Mouse (Mus musculus): ENCODE measurements at regions not wholly inside any gene's neighbourhood (a gene's known extent, or its start where the extent isn't known, plus 50 kb on each side); places are given as distances from the start of the nearest gene placed in this dataset.

DNA sequence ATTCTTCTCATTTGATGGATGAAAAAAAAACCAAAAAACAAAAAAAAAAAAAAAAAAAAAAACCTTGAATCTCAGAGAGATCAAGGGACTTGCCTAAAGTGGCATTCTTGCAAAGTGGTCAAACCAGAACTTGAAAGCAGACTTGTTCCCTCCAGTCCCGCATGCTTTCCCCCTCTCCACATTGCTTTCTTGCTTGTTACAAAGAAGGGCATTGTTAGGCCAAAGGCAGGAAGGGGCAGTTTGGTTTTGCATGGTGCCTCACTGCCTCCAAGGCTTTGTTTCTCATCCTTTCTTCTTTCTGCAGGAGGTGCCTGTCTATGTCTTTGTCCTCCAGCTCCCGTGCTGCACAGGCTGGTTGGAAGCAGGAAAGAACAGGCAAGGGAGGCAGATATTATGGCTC is 356.2 kb upstream of the Tenm4 start:
- no peak for DNase-seq (ENCODE audit: low spot score)

DNA sequence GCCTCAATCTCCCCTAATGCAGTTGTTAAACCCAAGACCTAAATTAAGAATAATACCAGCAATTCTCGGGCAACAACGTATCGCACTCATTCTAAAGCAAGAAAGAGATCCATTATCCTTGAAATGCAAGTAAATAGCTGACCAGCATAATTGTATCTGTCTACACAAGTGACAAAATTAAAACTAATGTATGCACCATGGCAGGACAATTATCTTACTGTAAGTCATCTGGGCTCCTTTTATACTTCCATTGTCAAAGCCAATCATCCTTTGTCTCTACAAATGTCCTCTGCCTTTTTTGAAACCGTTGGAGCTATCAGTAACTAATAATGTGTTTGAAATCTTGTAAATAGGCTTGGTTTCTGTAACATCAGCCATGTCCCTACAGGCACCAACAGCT is 347.5 kb upstream of the Tenm4 start:
- no peak for DNase-seq (ENCODE audit: low spot score)

DNA sequence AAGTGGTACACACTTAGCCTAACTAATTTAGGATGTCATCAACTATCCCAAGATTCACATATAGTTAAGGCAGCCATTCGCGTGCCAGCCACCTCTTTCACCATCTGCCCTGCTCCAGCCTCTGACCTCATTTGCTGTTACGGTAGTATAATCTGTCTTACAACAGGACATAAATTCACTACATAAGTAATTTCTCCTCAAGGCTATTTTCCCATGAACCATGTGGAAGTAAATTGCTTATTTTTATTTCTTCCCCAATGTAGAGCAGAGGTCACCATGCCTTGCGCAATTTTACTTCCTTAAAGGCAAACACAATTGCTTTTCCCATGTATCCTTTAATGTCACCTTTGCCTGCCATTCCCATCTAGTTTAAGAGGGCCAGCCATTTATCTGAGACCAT is 341.2 kb upstream of the Tenm4 start:
- no peak for DNase-seq (ENCODE audit: low spot score)

DNA sequence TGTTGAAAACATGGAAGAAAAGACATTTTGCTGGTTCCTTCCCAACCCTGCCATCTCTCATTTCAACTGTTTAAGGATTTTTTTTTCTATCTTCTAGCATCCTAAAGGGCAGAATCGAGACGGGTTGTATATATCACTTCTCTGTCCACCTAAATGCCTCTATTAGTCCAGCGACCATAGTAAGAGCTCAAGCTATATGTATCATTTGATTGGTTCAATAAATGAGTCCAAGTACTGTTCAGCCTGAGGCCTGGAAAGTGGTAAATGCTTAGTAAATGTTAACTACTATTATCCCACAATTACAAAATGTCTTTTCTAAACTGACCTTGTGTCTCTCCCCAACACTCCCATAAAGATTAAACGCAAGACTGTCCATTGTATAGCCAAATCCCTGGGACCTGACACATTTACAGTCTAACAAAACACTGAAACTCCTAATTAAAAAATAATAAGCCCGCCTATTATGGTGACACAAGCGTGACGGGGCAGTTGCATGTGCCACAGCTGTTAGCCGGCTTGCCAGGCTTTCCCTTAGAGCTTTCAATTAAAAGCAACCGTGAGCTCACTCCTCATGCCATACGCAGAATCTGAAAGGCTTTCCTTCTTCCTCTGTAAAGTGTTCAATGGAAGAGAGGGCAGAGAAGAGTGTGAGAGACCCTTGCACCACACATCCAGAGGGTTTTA is 336.7 kb upstream of the Tenm4 start:
- no peak for DNase-seq (ENCODE audit: low spot score)

DNA sequence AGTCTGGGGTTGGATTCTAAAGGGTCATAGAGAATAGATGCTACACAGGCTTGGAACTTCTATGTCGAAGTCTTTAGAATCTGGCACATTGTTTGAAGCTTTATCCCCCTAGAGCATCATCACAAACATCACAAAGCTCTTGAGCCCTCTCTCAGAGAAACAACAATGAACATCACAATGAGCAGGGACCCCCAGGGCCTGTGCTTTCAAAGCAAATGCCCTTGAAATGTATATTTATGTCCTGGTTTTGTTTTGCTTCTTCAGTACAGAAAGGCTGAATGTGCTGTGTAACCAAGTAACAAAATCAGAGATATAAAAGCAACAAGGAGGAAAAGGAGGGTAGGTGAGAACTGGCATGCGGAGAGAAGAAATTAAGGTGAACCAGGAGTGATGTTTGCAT is 330.6 kb upstream of the Tenm4 start:
- DNase-seq (ENCODE audit: low spot score), result no peak

DNA sequence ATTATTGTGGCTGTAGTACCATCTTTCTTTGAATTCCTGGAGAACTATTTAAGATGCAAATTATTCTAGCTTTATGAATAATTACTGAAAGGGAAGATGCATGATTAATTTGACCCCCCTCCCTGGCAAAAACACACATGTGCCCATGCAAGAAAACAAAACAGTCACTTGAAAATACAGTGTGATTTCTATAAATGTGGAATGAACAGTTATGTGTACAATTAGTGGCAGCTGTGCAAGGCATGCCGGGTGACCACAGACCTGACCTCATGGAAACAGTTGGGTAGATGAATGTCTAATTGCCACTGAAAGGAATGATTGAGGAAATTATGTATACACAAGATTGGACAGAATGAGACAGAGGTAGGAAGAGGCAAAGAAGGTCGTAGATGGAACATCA is 321.2 kb upstream of the Tenm4 start:
- no peak for DNase-seq (ENCODE audit: low spot score)

DNA sequence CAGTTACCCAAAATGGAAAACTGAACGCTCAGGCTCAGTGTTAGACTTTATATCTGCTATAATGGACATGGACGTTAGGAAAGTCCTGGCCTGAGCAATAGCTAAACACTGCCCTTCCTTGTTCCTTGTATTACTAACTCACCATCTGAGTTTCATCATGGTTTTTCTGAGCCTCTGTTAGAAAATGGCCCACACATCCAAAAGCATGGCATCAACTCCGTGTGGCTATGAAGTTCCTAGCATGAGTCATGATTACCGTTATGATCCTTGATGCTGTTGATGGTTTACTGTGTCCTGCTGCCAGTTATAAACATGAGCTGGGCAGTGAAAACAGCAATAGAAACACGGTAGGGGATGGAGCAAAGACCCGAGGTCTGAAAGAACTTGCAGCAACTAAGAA is 318.4 kb upstream of the Tenm4 start:
- DNase-seq (ENCODE audit: low spot score), result no peak

DNA sequence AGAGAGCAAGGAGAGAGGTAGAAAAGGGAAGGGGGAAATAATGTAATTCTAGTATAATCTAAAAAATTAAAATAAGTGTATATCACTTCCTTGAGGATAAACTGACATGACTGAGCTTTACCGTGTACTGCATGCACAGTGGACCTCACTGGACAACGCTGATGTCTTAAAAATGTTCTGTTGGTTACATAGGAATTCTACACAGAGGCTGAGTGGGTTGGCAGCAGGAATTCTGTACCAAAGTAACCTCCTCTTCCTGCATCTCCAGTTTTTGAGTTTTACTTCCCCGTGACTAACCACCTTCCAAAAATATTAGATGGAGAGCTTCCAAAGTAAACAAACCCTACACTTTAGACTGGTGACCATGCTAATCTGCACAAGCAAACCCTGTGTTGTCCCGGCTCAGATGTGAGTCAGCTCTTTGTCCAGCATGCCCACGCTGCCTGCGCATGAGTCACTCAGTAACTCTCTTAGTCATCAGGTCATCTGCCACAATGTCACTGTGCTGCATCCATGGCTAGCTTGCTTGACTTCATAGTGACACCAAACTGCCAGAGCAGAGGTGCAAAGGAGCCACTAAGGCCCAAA is 317.7 kb upstream of the Tenm4 start:
- DNase-seq (ENCODE audit: low spot score), result no peak

DNA sequence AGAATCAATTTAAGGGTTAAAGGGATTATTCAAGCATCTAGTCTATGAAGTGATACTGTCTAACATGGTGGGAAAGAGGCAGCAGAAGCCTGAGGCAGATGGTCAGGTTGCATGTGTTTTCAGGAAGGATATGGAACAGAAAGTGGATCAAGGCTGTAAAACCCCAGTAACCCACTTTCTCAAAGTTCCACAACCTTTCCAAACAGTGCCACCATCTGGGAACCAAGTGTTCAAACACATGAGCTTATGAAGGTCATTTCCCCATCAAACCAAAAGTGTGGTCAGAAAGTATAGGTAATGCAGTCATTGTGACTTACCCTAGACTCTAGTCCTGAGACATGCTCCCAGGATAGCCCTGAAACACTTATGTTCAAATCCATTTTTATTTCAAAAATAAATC is 312.8 kb upstream of the Tenm4 start:
- no peak for DNase-seq (ENCODE audit: low spot score)

DNA sequence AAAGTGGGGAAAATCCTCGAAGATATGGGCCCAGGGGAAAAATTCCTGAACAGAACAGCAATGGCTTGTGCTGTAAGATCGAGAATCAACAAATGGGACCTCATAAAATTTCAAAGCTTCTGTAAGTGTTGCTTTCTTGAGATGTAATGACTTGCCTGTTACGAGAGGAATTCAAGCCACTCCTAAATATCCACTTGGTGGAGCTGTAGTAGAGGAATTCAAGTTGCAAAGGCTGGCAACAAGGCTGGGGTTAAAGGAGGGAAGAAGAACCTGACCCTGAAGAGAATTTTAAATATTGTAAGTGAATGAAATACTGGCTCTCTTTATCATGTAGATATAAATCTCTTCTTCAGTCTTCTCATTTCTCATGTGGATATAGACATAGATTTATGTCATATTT is 306.8 kb upstream of the Tenm4 start:
- DNase-seq (ENCODE audit: low spot score), result no peak

DNA sequence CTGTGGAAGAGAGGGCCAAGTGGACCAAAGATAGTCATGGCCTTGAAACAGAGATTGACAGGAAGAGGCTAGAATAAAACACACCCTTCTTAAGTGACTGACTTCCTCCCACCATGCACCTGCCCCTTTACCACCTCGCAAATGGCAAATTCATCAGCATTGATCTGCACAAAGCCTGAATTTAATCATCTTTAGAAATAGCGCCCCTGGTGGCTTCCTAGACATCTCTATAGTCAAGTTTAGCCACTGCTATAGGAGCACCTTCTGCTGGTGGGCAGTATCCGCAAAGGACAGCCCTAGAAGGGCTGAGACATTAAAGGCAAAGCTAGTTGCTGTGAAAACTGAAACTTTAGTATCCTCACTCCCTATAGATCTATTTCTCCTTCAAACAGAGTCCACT is 305.8 kb upstream of the Tenm4 start:
- no peak for DNase-seq (ENCODE audit: low spot score)

DNA sequence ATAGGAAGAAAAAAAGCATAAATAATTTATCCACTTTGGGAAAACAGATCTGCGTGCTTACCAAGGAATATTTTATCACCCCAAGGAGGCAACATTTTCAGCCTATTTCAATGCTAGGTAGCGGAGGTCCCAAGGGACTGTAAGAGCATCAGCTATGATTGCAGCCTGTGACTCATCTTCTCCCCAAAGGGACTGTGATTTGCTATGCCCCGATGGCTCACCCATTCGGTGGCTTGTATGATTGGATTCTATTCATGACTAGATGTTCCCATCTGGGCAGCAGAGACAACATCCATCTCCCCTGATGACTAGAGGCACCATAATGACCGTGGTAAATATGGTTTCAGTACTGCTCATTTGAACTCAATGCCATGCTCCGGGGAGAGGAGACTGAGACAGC is 302.3 kb upstream of the Tenm4 start:
- no peak for DNase-seq (ENCODE audit: low spot score)

DNA sequence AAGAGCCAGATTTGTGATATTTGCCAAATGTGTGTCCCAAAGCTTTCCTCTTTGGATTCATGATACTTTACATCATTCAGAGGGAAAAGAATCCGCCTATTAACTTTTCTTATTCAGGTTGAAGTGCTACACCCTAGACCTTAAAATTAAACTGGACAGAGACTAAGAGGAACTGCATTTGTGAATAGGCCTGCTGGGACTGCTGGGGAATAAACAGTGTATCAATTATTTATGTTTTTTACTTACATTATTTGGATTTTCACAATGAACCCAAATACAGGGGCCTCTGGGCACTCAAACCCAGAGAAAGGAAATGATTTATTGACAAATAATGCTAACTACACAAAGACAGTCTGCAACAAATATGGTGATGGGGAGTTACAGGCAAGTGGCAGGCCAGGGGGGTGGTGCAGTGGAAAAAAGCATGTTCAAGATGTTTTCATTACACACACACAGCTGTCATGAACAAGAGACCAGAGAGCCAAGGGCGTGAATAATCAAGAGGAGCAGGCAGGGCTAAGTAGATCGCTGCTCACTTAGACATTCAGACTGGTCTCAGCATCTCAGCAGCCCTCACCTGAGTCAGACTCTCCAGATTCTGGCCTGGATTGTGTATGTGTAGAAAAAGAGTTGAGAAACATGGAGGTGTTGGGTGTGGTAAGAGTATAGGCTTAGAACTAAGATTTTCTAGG is 290.3 kb upstream of the Tenm4 start:
- DNase-seq (ENCODE audit: low spot score), result no peak

DNA sequence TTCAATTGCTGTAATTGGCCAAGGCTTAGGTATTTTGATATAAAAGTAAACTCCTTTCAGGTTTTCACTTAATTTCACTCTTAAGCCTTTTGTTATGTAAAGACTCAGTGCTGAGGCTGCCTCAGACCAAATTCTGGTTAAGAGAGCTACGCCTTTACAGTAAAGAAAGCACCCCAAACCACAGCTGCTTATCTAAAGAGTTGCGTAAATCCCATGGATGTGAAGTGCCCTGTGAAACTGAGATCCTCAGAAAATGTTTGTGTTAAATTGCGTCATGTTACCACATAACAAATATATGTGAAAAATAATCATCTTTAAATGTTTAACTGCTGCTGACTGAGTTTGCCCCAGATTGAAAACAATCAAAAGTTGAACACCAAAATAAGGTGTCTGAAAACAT is 269.5 kb upstream of the Tenm4 start:
- no peak for DNase-seq (ENCODE audit: low spot score)

DNA sequence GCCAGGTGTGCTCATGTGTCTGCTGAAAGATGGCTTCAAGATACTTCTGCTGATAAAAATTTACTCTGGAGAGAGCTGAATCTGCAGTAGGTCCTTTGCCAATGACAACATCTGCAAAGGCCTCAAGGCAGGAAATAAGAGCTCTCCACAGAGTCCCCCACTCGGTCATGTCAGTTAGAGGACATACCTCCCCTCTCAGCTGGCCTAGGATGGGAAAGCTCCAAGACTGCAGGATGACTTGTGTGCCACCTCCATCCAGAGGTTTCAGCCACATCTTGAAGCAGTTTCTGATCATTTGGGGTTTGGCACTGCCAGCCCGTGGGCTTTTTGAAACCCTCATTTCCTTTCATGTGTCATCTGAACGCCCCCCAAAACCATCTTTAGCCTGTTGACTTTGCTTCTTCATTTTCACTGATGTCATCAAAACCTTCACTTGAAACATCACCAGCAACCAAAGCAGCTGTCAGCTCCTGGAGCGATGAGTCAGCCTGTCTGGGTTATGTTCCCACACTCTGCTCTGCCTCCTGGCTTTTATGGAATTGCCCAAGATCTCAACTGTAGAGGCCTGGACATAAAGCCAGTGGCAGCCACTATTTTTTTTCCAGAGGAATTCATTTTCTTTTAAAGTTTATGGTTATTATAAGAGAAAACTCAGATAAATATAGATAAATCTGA is 256.5 kb upstream of the Tenm4 start:
- no peak for DNase-seq (ENCODE audit: low spot score)

DNA sequence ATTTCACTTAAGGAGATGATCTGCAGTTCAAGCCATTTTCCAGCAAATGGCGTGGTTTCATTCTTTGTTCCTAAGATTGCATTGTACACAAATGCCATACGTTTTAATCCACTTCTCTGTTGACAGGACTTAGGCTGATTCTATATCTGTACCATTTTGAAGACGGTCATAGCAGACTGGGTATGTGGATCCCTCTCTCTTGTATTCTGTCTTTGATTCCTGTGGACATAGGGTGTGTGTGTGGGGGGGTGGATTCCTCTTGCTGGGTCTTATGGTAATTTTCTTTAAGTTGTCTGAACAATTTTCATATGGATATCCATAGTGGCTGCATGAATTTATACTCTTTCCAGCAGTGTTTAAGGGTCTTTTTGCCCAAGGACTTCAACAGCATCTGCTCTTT is 251.1 kb upstream of the Tenm4 start:
- no peak for DNase-seq (ENCODE audit: low spot score)

DNA sequence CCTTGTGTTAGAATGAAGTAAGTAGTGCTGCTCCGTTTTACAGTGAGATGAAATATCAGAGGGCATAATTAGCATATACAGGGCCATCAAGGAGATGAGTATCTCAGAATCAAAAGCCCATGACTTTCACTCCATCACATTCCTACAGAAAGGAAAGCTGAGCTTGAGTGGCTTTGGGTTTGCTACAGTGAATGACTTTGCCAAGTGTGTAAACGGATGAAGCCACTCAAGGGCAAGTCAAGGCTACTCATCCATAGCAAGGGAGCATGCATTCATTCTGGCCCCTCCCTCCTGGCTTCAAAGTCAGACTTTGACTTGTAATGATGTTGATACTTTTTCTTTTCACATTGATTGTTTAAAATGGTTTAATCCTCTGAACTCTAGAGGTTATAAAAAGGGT is 246.2 kb upstream of the Tenm4 start:
- DNase-seq (ENCODE audit: low spot score), result no peak

DNA sequence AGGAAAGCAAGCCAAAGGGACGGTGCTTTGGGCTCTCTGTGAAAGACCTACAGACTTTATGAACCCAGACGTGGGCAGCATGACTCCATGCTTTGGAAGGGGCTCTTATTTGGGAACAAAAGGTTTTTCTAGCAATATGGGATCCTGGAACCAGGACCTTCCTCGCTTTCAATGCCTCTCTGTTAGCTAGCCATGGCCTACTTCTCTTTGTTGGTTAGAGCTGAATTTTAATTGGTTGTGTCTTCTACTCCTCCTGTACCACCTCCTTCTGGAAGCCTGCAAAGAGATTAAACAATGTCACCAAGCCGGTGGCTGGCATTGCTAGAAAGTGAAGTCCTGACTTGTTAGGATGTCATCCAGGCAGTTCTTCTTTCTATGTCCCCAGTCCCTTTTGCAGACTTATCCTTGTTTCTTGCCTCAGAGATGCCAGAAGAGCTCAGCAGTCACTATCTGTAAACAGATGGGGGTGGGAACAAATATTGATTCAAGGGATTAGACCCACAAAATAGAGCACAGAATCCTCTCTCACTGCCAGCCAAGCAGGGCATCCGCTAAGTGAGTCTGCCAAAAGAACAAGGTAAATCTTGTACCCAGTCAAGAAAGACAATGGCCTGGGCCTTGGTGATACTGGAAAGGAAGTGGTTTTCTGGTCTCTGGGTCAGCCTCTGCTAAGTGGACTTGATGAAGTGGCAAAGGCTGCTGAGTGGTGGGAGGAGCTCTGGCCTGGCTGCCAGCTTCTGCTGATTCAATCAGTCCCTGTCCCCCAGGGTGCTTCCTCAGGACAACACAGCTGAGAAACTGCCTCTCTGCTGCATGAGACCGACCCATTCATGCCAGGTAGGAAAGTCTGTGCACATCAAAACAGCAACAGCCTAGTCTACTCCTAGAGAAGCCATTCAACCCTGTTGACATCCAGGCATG is 244.7 kb upstream of the Tenm4 start:
- DNase-seq (ENCODE audit: low spot score), result no peak

DNA sequence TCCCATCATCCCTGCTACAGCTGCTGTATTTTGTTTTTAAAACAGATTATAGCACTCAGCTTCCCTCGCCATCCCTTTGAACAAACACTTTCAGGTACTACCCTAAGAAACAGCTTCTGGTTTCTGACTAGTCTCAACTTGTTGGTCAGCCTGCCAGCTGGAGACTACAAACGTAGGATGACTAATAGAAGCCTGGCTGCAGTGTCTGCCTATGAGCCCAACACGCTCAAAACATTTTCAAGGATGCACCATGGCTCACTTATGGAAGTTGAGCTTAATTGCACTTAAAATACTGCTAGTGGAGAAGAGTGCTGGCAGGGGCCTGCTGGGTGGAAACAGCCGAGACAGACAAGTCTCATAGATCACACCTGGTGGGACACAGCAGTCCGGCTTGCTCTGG is 234.4 kb upstream of the Tenm4 start:
- no peak for DNase-seq (ENCODE audit: low spot score)

DNA sequence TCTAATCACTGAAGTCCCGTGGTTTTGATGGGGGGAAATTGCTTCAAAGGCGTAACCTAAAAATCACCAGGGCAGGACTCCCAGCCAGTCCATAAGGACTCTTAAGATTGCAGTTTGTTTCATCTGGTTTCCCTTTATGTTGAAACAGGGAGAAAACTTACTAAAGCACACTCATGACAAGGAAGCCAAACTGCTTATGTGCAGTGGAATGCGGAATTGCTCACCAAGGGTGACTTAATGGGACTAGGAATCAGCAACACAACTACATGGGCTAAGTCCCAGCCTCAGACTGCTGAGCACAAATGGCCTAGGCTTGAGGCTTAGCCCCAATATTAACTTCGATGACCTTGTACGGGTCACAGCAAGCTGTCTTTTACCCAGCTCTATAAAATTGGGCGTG is 227.6 kb upstream of the Tenm4 start:
- DNase-seq (ENCODE audit: low spot score), result no peak

DNA sequence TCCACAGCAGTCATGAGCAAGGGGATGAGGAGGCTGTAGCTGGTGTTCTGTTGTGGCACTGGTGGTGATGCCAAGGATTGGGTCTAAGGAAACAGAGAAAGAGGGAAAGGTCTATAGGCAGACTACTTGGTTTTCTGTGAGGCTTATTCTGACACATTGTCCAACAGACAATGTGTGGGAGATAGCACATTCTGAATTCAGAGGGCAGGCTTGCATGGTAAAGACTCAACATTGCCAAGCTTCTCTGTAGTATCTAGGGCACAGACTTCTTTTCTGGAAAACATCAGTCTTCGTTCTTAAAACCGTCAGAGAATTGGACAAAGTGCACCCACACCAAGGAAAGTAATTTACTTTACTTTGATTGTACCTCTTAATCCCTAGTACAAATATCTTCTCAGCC is 218.7 kb upstream of the Tenm4 start:
- DNase-seq (ENCODE audit: low spot score), result no peak

DNA sequence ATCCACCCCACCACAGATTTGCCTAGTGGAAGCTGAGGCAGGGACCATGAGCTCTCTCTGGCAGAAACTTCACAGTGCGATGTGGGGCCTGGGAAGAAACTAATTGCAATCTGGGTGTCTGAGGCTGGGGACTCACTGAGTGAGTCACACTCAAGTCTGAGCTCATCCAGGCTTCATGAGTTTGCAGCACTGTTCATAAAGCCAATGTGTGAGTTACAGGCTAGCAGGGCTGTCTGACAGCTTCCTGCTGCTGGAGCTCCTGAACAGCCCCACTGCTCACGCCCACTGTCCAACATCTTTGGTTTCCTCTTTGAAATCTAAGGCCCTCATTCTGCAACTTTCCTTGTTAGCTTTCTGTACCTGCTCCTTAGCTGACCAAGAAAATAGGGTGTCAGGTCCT is 216.5 kb upstream of the Tenm4 start:
- no peak for DNase-seq (ENCODE audit: low spot score)

Data from ovary, postnatal 14 days (tissue).